Mouse (Mus musculus) midbrain, postnatal 0 days (tissue): ENCODE measurements at regions not wholly inside any gene's neighbourhood (a gene's known extent, or its start where the extent isn't known, plus 50 kb on each side); places are given as distances from the start of the nearest gene placed in this dataset.

Source experiments
- ATAC-seq: fragments of 200-750 bp; cut with Nextera tagmentation; 2 replicates; pipeline ENCODE4 v1.8.0; 2017; ENCODE audit warnings: moderate number of reproducible peaks, mild to moderate bottlenecking, moderate TSS enrichment, moderate library complexity; ENCODE audit not compliant: low FRiP score
- DNase-seq: peaks from one replicate; pipeline ENCODE4 v3.0.0-alpha.2; 2015; ENCODE audit warnings: low spot score
- H3K27ac ChIP-seq: fragments of 300-500 bp; sonication (generic); 2 replicates; pipeline ENCODE4 v1.5.1; 2014; ENCODE audit warnings: low read depth, mild to moderate bottlenecking, low read length, mixed read lengths
- H3K27me3 ChIP-seq: fragments of 300-500 bp; sonication (generic); 2 replicates; pipeline ENCODE4 v1.6.1; 2014; ENCODE audit warnings: low read length, control low read depth, mixed read lengths; ENCODE audit not compliant: insufficient read depth
- H3K36me3 ChIP-seq: fragments of 300-500 bp; sonication (generic); 2 replicates; pipeline ENCODE4 v1.6.1; 2014; ENCODE audit warnings: low read length, control low read depth, mixed read lengths; ENCODE audit not compliant: insufficient read depth
- H3K4me1 ChIP-seq: fragments of 300-500 bp; sonication (generic); 2 replicates; pipeline ENCODE4 v1.6.1; 2014; ENCODE audit warnings: mild to moderate bottlenecking, control low read depth, antibody characterized with exemption, low read length, mixed read lengths; ENCODE audit not compliant: insufficient read depth
- H3K4me2 ChIP-seq: fragments of 300-500 bp; sonication (generic); 2 replicates; pipeline ENCODE4 v1.6.1; 2014; ENCODE audit warnings: low read depth, mild to moderate bottlenecking, low read length, mixed read lengths; ENCODE audit not compliant: poor library complexity, severe bottlenecking
- H3K4me3 ChIP-seq: fragments of 300-500 bp; sonication (generic); 2 replicates; pipeline ENCODE4 v1.5.1; 2014; ENCODE audit warnings: low read depth, mild to moderate bottlenecking, low read length, moderate library complexity
- H3K9ac ChIP-seq: fragments of 300-500 bp; sonication (generic); replicated peaks from 2 replicates; pipeline ENCODE4 v1.6.1; 2014; ENCODE audit warnings: mild to moderate bottlenecking, low read length, moderate library complexity, mixed read lengths; ENCODE audit not compliant: poor library complexity, severe bottlenecking
- H3K9me3 ChIP-seq: fragments of 300-500 bp; sonication (generic); 2 replicates; pipeline ENCODE4 v1.6.1; 2016; ENCODE audit warnings: low read length, control low read depth
- CTCF ChIP-seq: IDR thresholded peaks from 2 replicates; pipeline ENCODE4 v1.5.1; 2016; ENCODE audit warnings: antibody characterized with exemption, mild to moderate bottlenecking
- WGBS: fragments of 180-500 bp; shearing (Covaris S2); extraction: QIAGEN DNeasy Blood & Tissue Kit; methylation state at CpG from one replicate; pipeline ENCODE4 v1.1.7; 2014; 5-methylcytosine and 5-hydroxymethylcytosine counted together

GRCm38 (mm10) chr8:7721880-7722279, 939.2 kb downstream of the Efnb2 start:
- H3K9me3 ChIP-seq: no peaks in the 10 kb centered on the region
- no peak overlapping the region for H3K4me2 ChIP-seq
- no peak overlapping the region for H3K27ac ChIP-seq
- DNase-seq (no peak), ATAC-seq (no peak)
- H3K9ac ChIP-seq: no peak overlapping the region
- no peaks in the 10 kb centered on the region for H3K36me3 ChIP-seq
- no peak for TF ChIP-seq CTCF
- H3K27me3 ChIP-seq: no peaks in the 10 kb centered on the region
- H3K4me3 ChIP-seq: no peak overlapping the region
- no peaks in the 10 kb centered on the region for H3K4me1 ChIP-seq
- WGBS: 92% methylated on average over 3 of the region's 3 CpGs

- Histone ChIP-seq H3K9ac (no peak overlapping the region), H3K4me2 (no peak overlapping the region), H3K4me1 (no peaks in the 10 kb centered on the region), H3K4me3 (no peak overlapping the region), H3K36me3 (no peaks in the 10 kb centered on the region), H3K27ac (no peak overlapping the region), H3K9me3 (no peaks in the 10 kb centered on the region), H3K27me3 (no peaks in the 10 kb centered on the region)
- no peak for ATAC-seq
- WGBS: 86% methylated on average over 5 of the region's 5 CpGs
- DNase-seq: peak; percentile 30
- TF ChIP-seq CTCF: no peak
These were observed 941.9 kb downstream of the Efnb2 start for GRCm38 (mm10) chr8:7718898-7719696.

- TF ChIP-seq CTCF: no peak
- H3K4me3 ChIP-seq: no peak overlapping the region
- 78% methylated on average over 1 of the region's 1 CpGs for WGBS
These were observed 950.3 kb downstream of the Efnb2 start for GRCm38 (mm10) chr8:7710764-7711163.

GRCm38 (mm10) chr8:7709406-7709805, 951.6 kb downstream of the Efnb2 start:
- H3K36me3 ChIP-seq: no peaks in the 10 kb centered on the region
- no peaks in the 10 kb centered on the region for H3K9me3 ChIP-seq
- DNase-seq: no peak
- H3K9ac ChIP-seq: no peak overlapping the region
- H3K4me1 ChIP-seq: no peaks in the 10 kb centered on the region
- no peak overlapping the region for H3K4me3 ChIP-seq
- WGBS: 78% methylated on average over 1 of the region's 1 CpGs
- no peak for ATAC-seq
- H3K27ac ChIP-seq: no peak overlapping the region
- H3K4me2 ChIP-seq: no peak overlapping the region
- H3K27me3 ChIP-seq: no peaks in the 10 kb centered on the region
- TF ChIP-seq CTCF: no peak

More at GRCm38 (mm10) chr8:7710764-7711163, 950.3 kb downstream of the Efnb2 start:
- no peak overlapping the region for H3K4me2 ChIP-seq
- no peaks in the 10 kb centered on the region for H3K4me1 ChIP-seq
- H3K27me3 ChIP-seq: no peaks in the 10 kb centered on the region
- DNase-seq: no peak
- no peak overlapping the region for H3K27ac ChIP-seq
- no peak for ATAC-seq
- H3K9ac ChIP-seq: no peak overlapping the region
- no peaks in the 10 kb centered on the region for H3K36me3 ChIP-seq
- H3K9me3 ChIP-seq: no peaks in the 10 kb centered on the region

- DNase-seq: peak; percentile 47
- WGBS: 55% methylated on average over 2 of the region's 2 CpGs
- no peak for TF ChIP-seq CTCF
- H3K27ac ChIP-seq: no peak overlapping the region
- no peaks in the 10 kb centered on the region for H3K9me3 ChIP-seq
- no peaks in the 10 kb centered on the region for H3K27me3 ChIP-seq
- no peak overlapping the region for H3K4me3 ChIP-seq
- no peak overlapping the region for H3K4me2 ChIP-seq
- ATAC-seq: no peak
- no peaks in the 10 kb centered on the region for H3K4me1 ChIP-seq
- no peak overlapping the region for H3K9ac ChIP-seq
- no peaks in the 10 kb centered on the region for H3K36me3 ChIP-seq
These were observed 969.6 kb downstream of the Efnb2 start for GRCm38 (mm10) chr8:7691355-7691996.

- DNase-seq: no peak
- H3K27ac ChIP-seq: no peak overlapping the region
- H3K9me3 ChIP-seq: no peaks in the 10 kb centered on the region
These were observed 1007.2 kb downstream of the Efnb2 start for GRCm38 (mm10) chr8:7653804-7654203.

More at GRCm38 (mm10) chr8:7653804-7654203, 1007.2 kb downstream of the Efnb2 start:
- Histone ChIP-seq H3K4me1 (no peaks in the 10 kb centered on the region), H3K27me3 (no peaks in the 10 kb centered on the region), H3K9ac (no peak overlapping the region), H3K36me3 (no peaks in the 10 kb centered on the region), H3K4me3 (no peak overlapping the region), H3K4me2 (no peak overlapping the region)
- no peak for ATAC-seq
- TF ChIP-seq CTCF: no peak
